ENCODE assay signal across 9 mouse cellular contexts in genomic region chr11:78534516-78534915, GRCm38 (mm10). TPM values are rescaled to one million over a fixed set of nuclear protein-coding genes. Genes with fewer than 3 reads are reported as not detected.
A peak's percentile ranks its signal among the peaks of the same experiment; 100 is the strongest.
DNase-seq lines count a peak whose midpoint lies in the region; ATAC-seq and TF ChIP-seq lines count a peak whose summit lies in the region.
"Had no signal": no experiment of that assay in that cellular context is flagged by ENCODE, and none has a peak within 500 bp of the region (broad histone marks: within the 10 kb centered on the region; RNA-seq: fewer than 3 reads in every experiment).

No protein-coding gene starts in this region.

- no peak overlapping the region for H3K27ac ChIP-seq in hindbrain, embryonic 10.5 days
- no peak overlapping the region for H3K27ac ChIP-seq in hindbrain, embryonic 11.5 days (ENCODE audit: low read depth, low read length)
- H3K27ac ChIP-seq in brown adipose tissue, adult 24 weeks (replicated peaks; ENCODE audit: low read depth, low read length), result peak overlapping the region; percentile 96
- 0 out of 2 replicates have a peak overlapping the region, but pooled peaks have one; percentile 98 for H3K27ac ChIP-seq in intestine, embryonic 15.5 days
- no peak overlapping the region for H3K27ac ChIP-seq in midbrain, postnatal 0 days (ENCODE audit: low read depth, low read length)

- H3K4me2 ChIP-seq in hindbrain, embryonic 11.5 days (replicated peaks; ENCODE audit: low read depth, low read length), result no peak overlapping the region
- H3K4me2 ChIP-seq in intestine, embryonic 15.5 days (replicated peaks), result peak overlapping the region; percentile 62
- H3K4me2 ChIP-seq in midbrain, postnatal 0 days (ENCODE audit: low read depth, low read length, poor library complexity, severe bottlenecking), result peak overlapping the region; percentile 76

- intact Hi-C loops in left cerebral cortex, postnatal 25 days (cut with DNase I), result no loop called here

- H3K4me1 ChIP-seq in hindbrain, embryonic 10.5 days (replicated peaks), result peaks cover 25% of the 10 kb centered on the region
- H3K4me1 ChIP-seq in hindbrain, embryonic 11.5 days (replicated peaks; ENCODE audit: control insufficient read depth, insufficient read depth, low read length), result peaks cover 2% of the 10 kb centered on the region
- H3K4me1 ChIP-seq in brown adipose tissue, adult 24 weeks (ENCODE audit: control insufficient read depth, insufficient read depth, insufficient read length, low read length), result peaks cover 14% of the 10 kb centered on the region
- peaks cover 23% of the 10 kb centered on the region; the same call in 1 of the 2 replicates for H3K4me1 ChIP-seq in intestine, embryonic 15.5 days (replicated peaks)
- H3K4me1 ChIP-seq in midbrain, postnatal 0 days (ENCODE audit: insufficient read depth, low read length), result peaks cover 13% of the 10 kb centered on the region; the same call in 1 of the 2 replicates

- H3K27me3 ChIP-seq in hindbrain, embryonic 10.5 days (ENCODE audit: insufficient read depth, poor library complexity, severe bottlenecking), result no peaks in the 10 kb centered on the region
- H3K27me3 ChIP-seq in hindbrain, embryonic 11.5 days (ENCODE audit: control insufficient read depth, insufficient read depth, low read length), result no peaks in the 10 kb centered on the region
- H3K27me3 ChIP-seq in intestine, embryonic 15.5 days (replicated peaks), result no peaks in the 10 kb centered on the region
- no peaks in the 10 kb centered on the region for H3K27me3 ChIP-seq in midbrain, postnatal 0 days (ENCODE audit: insufficient read depth, low read length)

- H3K36me3 ChIP-seq in hindbrain, embryonic 10.5 days, result peaks cover 44% of the 10 kb centered on the region
- H3K36me3 ChIP-seq in hindbrain, embryonic 11.5 days (ENCODE audit: control insufficient read depth, insufficient read depth, low read length), result no peaks in the 10 kb centered on the region
- peaks cover 3% of the 10 kb centered on the region; the same call in 1 of the 2 replicates for H3K36me3 ChIP-seq in intestine, embryonic 15.5 days
- peaks cover 18% of the 10 kb centered on the region for H3K36me3 ChIP-seq in midbrain, postnatal 0 days (ENCODE audit: insufficient read depth, low read length)

- no peak for DNase-seq in hindbrain, embryonic 10.5 days (ENCODE audit: low spot score)
- DNase-seq in hindbrain, embryonic 11.5 days (ENCODE audit: low spot score), result no peak
- no peak for DNase-seq in midbrain, postnatal 0 days (ENCODE audit: low spot score)
- DNase-seq in right cerebral cortex, postnatal 4 days, result no peak
- no peak for DNase-seq in cerebellum, postnatal 10 days
- no peak for DNase-seq in left cerebral cortex, postnatal 25 days (ENCODE audit: low spot score in 2 of 2)
- DNase-seq: kidney, adult 8-10 months had no signal

- no peaks in the 10 kb centered on the region for H3K9me3 ChIP-seq in hindbrain, embryonic 10.5 days
- no peaks in the 10 kb centered on the region for H3K9me3 ChIP-seq in hindbrain, embryonic 11.5 days (ENCODE audit: control insufficient read depth, low read length)
- H3K9me3 ChIP-seq in intestine, embryonic 15.5 days, result no peaks in the 10 kb centered on the region
- H3K9me3 ChIP-seq in midbrain, postnatal 0 days (ENCODE audit: low read length), result no peaks in the 10 kb centered on the region

- WGBS in hindbrain, embryonic 10.5 days, result 93% methylated on average over 4 of the region's 4 CpGs
- WGBS in hindbrain, embryonic 11.5 days, result 88% methylated on average over 4 of the region's 4 CpGs
- 87% methylated on average over 4 of the region's 4 CpGs for WGBS in intestine, embryonic 15.5 days
- 93% methylated on average over 4 of the region's 4 CpGs for WGBS in midbrain, postnatal 0 days

- ATAC-seq in hindbrain, embryonic 11.5 days (ENCODE audit: low FRiP score), result no peak
- ATAC-seq in intestine, embryonic 15.5 days, result no peak
- no peak for ATAC-seq in midbrain, postnatal 0 days (ENCODE audit: low FRiP score)

- peak; percentile 27; the same call in 1 of the 2 replicates for TF ChIP-seq CTCF in midbrain, postnatal 0 days (IDR thresholded peaks at IDR 0.05)

- H3K4me3 ChIP-seq in hindbrain, embryonic 10.5 days, result peak overlapping the region; percentile 88
- no peak overlapping the region for H3K4me3 ChIP-seq in hindbrain, embryonic 11.5 days (ENCODE audit: low read depth, low read length)
- H3K4me3 ChIP-seq in brown adipose tissue, adult 24 weeks (ENCODE audit: insufficient read depth, low read depth, low read length), result peak overlapping the region; percentile 89
- peak overlapping the region; percentile 82 for H3K4me3 ChIP-seq in intestine, embryonic 15.5 days (replicated peaks)
- H3K4me3 ChIP-seq in midbrain, postnatal 0 days (ENCODE audit: low read depth, low read length), result peak overlapping the region; percentile 65; the same call in 1 of the 2 replicates

- H3K9ac ChIP-seq in hindbrain, embryonic 11.5 days (ENCODE audit: low read depth, low read length), result no peak overlapping the region
- peak overlapping the region; percentile 85 for H3K9ac ChIP-seq in intestine, embryonic 15.5 days
- H3K9ac ChIP-seq in midbrain, postnatal 0 days (replicated peaks; ENCODE audit: low read length, poor library complexity, severe bottlenecking), result no peak overlapping the region

RNA-seq across cellular contexts. Expression of gene Tnfaip1, which starts 1.6 kb away (rescaled TPM):
- polyA plus RNA-seq in hindbrain, embryonic 10.5 days (2016; fragmentation: Nextera tagmentation; extraction: Ambion mirVana), result 70.4 and 81.6 TPM in 2 replicates
- 63.3 and 66.5 TPM in 2 replicates for polyA plus RNA-seq in hindbrain, embryonic 11.5 days (2014; fragmentation: Nextera tagmentation; extraction: Ambion mirVana)
- polyA plus RNA-seq in brown adipose tissue, adult 24 weeks (2012; ENCODE audit: insufficient read depth, insufficient read length, missing spikeins), result 25.2 and 30.1 TPM in 2 replicates
- polyA plus RNA-seq in intestine, embryonic 15.5 days (2015; fragmentation: Nextera tagmentation; extraction: Ambion mirVana), result 81.2 and 82.2 TPM in 2 replicates
- 38.2 and 40.5 TPM in 2 replicates for total RNA-seq in midbrain, postnatal 0 days (2014; rRNA removed)
- 59.1 and 62.7 TPM in 2 replicates for polyA plus RNA-seq in midbrain, postnatal 0 days (2015; fragmentation: Nextera tagmentation; extraction: Ambion mirVana)
- 10 to 100 TPM; 38.5 to 39.0 TPM for total RNA-seq in left cerebral cortex, postnatal 25 days (2021)

RNA-seq across cellular contexts. Expression of gene Ift20, which starts 1.6 kb away (rescaled TPM):
- 89.2 and 94.2 TPM in 2 replicates for polyA plus RNA-seq in hindbrain, embryonic 10.5 days (2016; fragmentation: Nextera tagmentation; extraction: Ambion mirVana)
- 107 and 111 TPM in 2 replicates for polyA plus RNA-seq in hindbrain, embryonic 11.5 days (2014; fragmentation: Nextera tagmentation; extraction: Ambion mirVana)
- polyA plus RNA-seq in brown adipose tissue, adult 24 weeks (2012; ENCODE audit: insufficient read depth, insufficient read length, missing spikeins), result 67.3 and 75.5 TPM in 2 replicates
- 126 and 137 TPM in 2 replicates for polyA plus RNA-seq in intestine, embryonic 15.5 days (2015; fragmentation: Nextera tagmentation; extraction: Ambion mirVana)
- 133 and 155 TPM in 2 replicates for total RNA-seq in midbrain, postnatal 0 days (2014; rRNA removed)
- 142 and 148 TPM in 2 replicates for polyA plus RNA-seq in midbrain, postnatal 0 days (2015; fragmentation: Nextera tagmentation; extraction: Ambion mirVana)
- total RNA-seq in left cerebral cortex, postnatal 25 days (2021), result 10 to 100 TPM; 90.3 to 91.2 TPM

RNA-seq across cellular contexts. Expression of gene Tmem97, which starts 16.1 kb away (rescaled TPM):
- polyA plus RNA-seq in hindbrain, embryonic 10.5 days (2016; fragmentation: Nextera tagmentation; extraction: Ambion mirVana), result 86.5 and 94.5 TPM in 2 replicates
- polyA plus RNA-seq in hindbrain, embryonic 11.5 days (2014; fragmentation: Nextera tagmentation; extraction: Ambion mirVana), result 72.0 and 73.8 TPM in 2 replicates
- 14.8 and 20.7 TPM in 2 replicates for polyA plus RNA-seq in brown adipose tissue, adult 24 weeks (2012; ENCODE audit: insufficient read depth, insufficient read length, missing spikeins)
- 182 and 269 TPM in 2 replicates for polyA plus RNA-seq in intestine, embryonic 15.5 days (2015; fragmentation: Nextera tagmentation; extraction: Ambion mirVana)
- total RNA-seq in midbrain, postnatal 0 days (2014; rRNA removed), result 38.4 and 45.5 TPM in 2 replicates
- 41.4 and 42.6 TPM in 2 replicates for polyA plus RNA-seq in midbrain, postnatal 0 days (2015; fragmentation: Nextera tagmentation; extraction: Ambion mirVana)
- 10 to 100 TPM; 19.8 to 20.7 TPM for total RNA-seq in left cerebral cortex, postnatal 25 days (2021)

RNA-seq across cellular contexts. Expression of gene Poldip2, which starts 22.5 kb away (rescaled TPM):
- polyA plus RNA-seq in hindbrain, embryonic 10.5 days (2016; fragmentation: Nextera tagmentation; extraction: Ambion mirVana), result 135 and 152 TPM in 2 replicates
- 131 and 144 TPM in 2 replicates for polyA plus RNA-seq in hindbrain, embryonic 11.5 days (2014; fragmentation: Nextera tagmentation; extraction: Ambion mirVana)
- polyA plus RNA-seq in brown adipose tissue, adult 24 weeks (2012; ENCODE audit: insufficient read depth, insufficient read length, missing spikeins), result 190 and 193 TPM in 2 replicates
- polyA plus RNA-seq in intestine, embryonic 15.5 days (2015; fragmentation: Nextera tagmentation; extraction: Ambion mirVana), result 147 and 149 TPM in 2 replicates
- total RNA-seq in midbrain, postnatal 0 days (2014; rRNA removed), result 145 and 149 TPM in 2 replicates
- polyA plus RNA-seq in midbrain, postnatal 0 days (2015; fragmentation: Nextera tagmentation; extraction: Ambion mirVana), result 159 and 176 TPM in 2 replicates
- total RNA-seq in left cerebral cortex, postnatal 25 days (2021), result 100 to 1,000 TPM; 104 to 115 TPM

RNA-seq across cellular contexts. Expression of gene Tmem199, which starts 22.5 kb away (rescaled TPM):
- polyA plus RNA-seq in hindbrain, embryonic 10.5 days (2016; fragmentation: Nextera tagmentation; extraction: Ambion mirVana), result 84.0 and 86.4 TPM in 2 replicates
- 91.3 and 95.8 TPM in 2 replicates for polyA plus RNA-seq in hindbrain, embryonic 11.5 days (2014; fragmentation: Nextera tagmentation; extraction: Ambion mirVana)
- 21.4 and 27.2 TPM in 2 replicates for polyA plus RNA-seq in brown adipose tissue, adult 24 weeks (2012; ENCODE audit: insufficient read depth, insufficient read length, missing spikeins)
- polyA plus RNA-seq in intestine, embryonic 15.5 days (2015; fragmentation: Nextera tagmentation; extraction: Ambion mirVana), result 54.1 and 56.9 TPM in 2 replicates
- total RNA-seq in midbrain, postnatal 0 days (2014; rRNA removed), result 46.2 and 48.2 TPM in 2 replicates
- polyA plus RNA-seq in midbrain, postnatal 0 days (2015; fragmentation: Nextera tagmentation; extraction: Ambion mirVana), result 92.4 and 96.0 TPM in 2 replicates
- total RNA-seq in left cerebral cortex, postnatal 25 days (2021), result 10 to 100 TPM; 38.8 to 45.1 TPM

Comparison
In these comparisons a context has a peak if more than half of its experiments do, and no peak if none do; other contexts are left out.
1. H3K27ac ChIP-seq: peak in brown adipose tissue, adult 24 weeks (single experiment) and intestine, embryonic 15.5 days (single experiment); none in hindbrain, embryonic 10.5 days (single experiment), hindbrain, embryonic 11.5 days (single experiment) and midbrain, postnatal 0 days (single experiment).